Mouse (Mus musculus): Measurements from ENCODE around the gene Cnksr1.
A peak's percentile ranks its signal among the peaks of the same experiment; 100 is the strongest.

The Cnksr1 gene

GRCm38 (mm10) chr4:134202904-134203303 is 35.3 kb downstream of the Cnksr1 start, which contains the start of gene Gm7534:
TSS of gene Gm7534 (minus strand) at chr4:134203004.
- no peak for DNase-seq

- DNase-seq = no peak
These were observed 38.8 kb downstream of the Cnksr1 start for GRCm38 (mm10) chr4:134199371-134199770.

GRCm38 (mm10) chr4:134186268-134186667 is 51.9 kb downstream of the Cnksr1 start:
- no peak for DNase-seq

GRCm38 (mm10) chr4:134185569-134185968 is 52.6 kb downstream of the Cnksr1 start:
- DNase-seq = peak in 1 of 2 experiments; percentile 12

- DNase-seq = no peak
These were observed 54.5 kb downstream of the Cnksr1 start for GRCm38 (mm10) chr4:134183711-134184110.

- peak in 1 of 2 experiments; percentile 12 for DNase-seq
These were observed 56.4 kb downstream of the Cnksr1 start for GRCm38 (mm10) chr4:134181825-134182224.

GRCm38 (mm10) chr4:134181112-134181511 is 57.1 kb downstream of the Cnksr1 start:
- DNase-seq = no peak
